Mouse (Mus musculus) thymus, adult 2 months (tissue): ENCODE results near the gene Zfp771. TPM values are rescaled to one million over a fixed set of nuclear protein-coding genes. Genes with fewer than 3 reads are reported as not detected.

Experiments used
- DNase-seq: peaks from one replicate; pipeline ENCODE4 v3.0.0; 2021
- H3K27ac ChIP-seq: fragments of 200-500 bp; 2 replicates; pipeline ENCODE4 v1.5.1; 2012; ENCODE audit warnings: low read length, control low read depth; ENCODE audit not compliant: control insufficient read depth, insufficient read depth
- H3K27me3 ChIP-seq: fragments of 200-500 bp; 2 replicates; pipeline ENCODE4 v1.6.1; 2012; ENCODE audit warnings: mild to moderate bottlenecking, low read length, moderate library complexity, mixed read lengths; ENCODE audit not compliant: control insufficient read depth, insufficient read depth
- H3K36me3 ChIP-seq: fragments of 200-500 bp; 2 replicates; pipeline ENCODE4 v1.6.1; 2012; ENCODE audit warnings: mild to moderate bottlenecking, low read length, moderate library complexity; ENCODE audit not compliant: control insufficient read depth, insufficient read depth
- H3K4me1 ChIP-seq: fragments of 200-500 bp; replicated peaks from 2 replicates; pipeline ENCODE4 v1.6.1; 2012; ENCODE audit warnings: low read length; ENCODE audit not compliant: control insufficient read depth, insufficient read depth
- H3K4me3 ChIP-seq: fragments of 200-500 bp; 2 replicates; pipeline ENCODE4 v1.5.1; 2012; ENCODE audit warnings: mild to moderate bottlenecking, low read length, control low read depth, moderate library complexity; ENCODE audit not compliant: control insufficient read depth, insufficient read depth
- CTCF ChIP-seq: fragments of 200-500 bp; IDR thresholded peaks from 2 replicates; pipeline ENCODE4 v1.5.1; 2012; ENCODE audit warnings: mild to moderate bottlenecking, control low read depth, low read length, moderate library complexity, borderline replicate concordance; ENCODE audit not compliant: control insufficient read depth, poor library complexity, insufficient read depth; ENCODE audit errors: extremely low read depth
- POLR2A ChIP-seq: fragments of 200-500 bp; IDR thresholded peaks from 2 replicates; pipeline ENCODE4 v1.6.1; 2012; ENCODE audit warnings: mild to moderate bottlenecking, low read length, control low read depth, moderate library complexity; ENCODE audit not compliant: control insufficient read depth, poor library complexity, insufficient read depth; ENCODE audit errors: extremely low read depth
- WGBS: fragments of 180-500 bp; shearing (Covaris S2); methylation state at CpG from one replicate; pipeline ENCODE4 v1.1.7; 2018; 5-methylcytosine and 5-hydroxymethylcytosine counted together
- polyA plus RNA-seq: library from polyadenylated mRNA; depleted of rRNA; stranded (reverse); fragments of >200 nt; gene quantifications from 2 replicates; pipeline ENCODE4 v1.2.3, GENCODE M21; 2012; rRNA removed

The Zfp771 gene
- 91.3 and 102 TPM in 2 replicates for polyA plus RNA-seq

DNA sequence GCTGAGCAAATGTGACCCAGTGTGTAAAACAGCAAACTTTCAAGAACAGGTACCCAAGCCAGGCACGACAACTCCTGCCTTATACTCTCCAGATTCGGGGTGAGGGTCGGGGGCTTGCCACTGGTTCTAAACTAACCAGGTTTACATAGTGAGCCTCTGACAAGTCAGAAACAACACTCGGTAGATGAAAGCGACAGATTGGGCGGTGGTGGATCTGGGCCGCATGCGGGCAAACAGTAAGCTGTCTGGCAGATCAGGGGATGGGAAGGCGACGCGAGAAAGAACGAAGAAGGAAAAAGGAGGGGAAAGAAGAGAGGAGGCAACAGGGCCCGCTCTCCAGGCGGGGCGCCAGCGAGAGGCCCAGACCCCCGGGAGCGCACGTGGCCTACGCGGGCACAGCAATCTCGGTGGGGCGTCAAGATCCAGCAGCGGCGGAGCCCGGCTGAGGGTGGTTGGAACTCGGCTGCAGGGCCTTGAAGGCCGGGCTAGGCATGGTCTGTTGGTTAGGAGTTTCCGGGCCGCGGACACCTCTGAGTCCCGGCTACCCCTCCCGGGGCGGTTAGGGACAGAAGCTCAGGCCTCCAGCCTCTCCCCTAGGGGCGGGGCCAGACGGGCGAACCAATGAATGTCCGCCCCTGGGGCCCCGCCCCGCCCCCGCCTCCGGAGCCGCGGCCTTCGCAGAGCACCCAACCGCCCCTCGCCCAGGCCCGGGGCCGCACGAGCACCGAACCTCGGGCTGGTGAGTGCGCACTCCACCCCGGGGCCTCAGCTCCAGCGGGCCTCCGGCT lies at the start of gene Zfp771:
Gene Zfp771 (plus strand): TSS at position 405 of the 788 bp plus-strand sequence.
- peak within 1 kb of the TSS; percentile 81 for H3K4me3 ChIP-seq
- 0 out of 2 replicates have a peak within 1 kb of the TSS, but pooled peaks have one; percentile 8 for H3K27ac ChIP-seq
- H3K27me3 ChIP-seq: no peaks in the 10 kb centered on the region
- under 1% methylated on average over 56 of the region's 56 CpGs for WGBS
- peak; percentile 93 for DNase-seq
- no peaks in the 10 kb centered on the region for H3K36me3 ChIP-seq
- TF ChIP-seq CTCF: 0 out of 2 replicates have a peak, but pooled peaks have one; percentile 41
- peak; percentile 71; the same call in 1 of the 2 replicates for TF ChIP-seq POLR2A
- H3K4me1 ChIP-seq: peaks cover 13% of the 10 kb centered on the region

DNA sequence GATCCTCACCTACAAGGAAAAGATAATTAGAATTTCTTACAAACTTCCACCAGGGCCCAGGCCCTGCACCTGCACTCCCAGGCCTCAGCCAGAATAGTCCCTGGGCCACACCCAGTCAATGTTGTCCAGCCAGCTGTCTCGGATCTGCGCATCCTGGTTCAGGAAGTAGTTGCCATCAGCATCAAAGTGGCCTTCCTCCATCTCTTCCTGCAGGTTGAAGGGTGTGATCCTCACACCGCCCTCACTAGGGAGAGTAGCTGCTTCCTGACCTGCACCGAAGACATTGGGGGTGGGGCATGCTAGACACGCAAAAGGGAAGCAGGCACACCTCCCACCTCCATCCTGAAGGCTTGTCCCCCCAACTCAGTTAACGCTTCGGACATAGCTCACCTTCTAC lies 49.4 kb upstream of the Zfp771 start:
- peaks cover 27% of the 10 kb centered on the region for H3K4me1 ChIP-seq
- 68% methylated on average over 7 of the region's 7 CpGs for WGBS
- H3K27ac ChIP-seq: no peak overlapping the region
- peaks cover 34% of the 10 kb centered on the region for H3K36me3 ChIP-seq
- peak overlapping the region; percentile 78 for H3K4me3 ChIP-seq
- no peak for DNase-seq
- no peaks in the 10 kb centered on the region for H3K27me3 ChIP-seq
- TF ChIP-seq POLR2A: no peak
- no peak for TF ChIP-seq CTCF

DNA sequence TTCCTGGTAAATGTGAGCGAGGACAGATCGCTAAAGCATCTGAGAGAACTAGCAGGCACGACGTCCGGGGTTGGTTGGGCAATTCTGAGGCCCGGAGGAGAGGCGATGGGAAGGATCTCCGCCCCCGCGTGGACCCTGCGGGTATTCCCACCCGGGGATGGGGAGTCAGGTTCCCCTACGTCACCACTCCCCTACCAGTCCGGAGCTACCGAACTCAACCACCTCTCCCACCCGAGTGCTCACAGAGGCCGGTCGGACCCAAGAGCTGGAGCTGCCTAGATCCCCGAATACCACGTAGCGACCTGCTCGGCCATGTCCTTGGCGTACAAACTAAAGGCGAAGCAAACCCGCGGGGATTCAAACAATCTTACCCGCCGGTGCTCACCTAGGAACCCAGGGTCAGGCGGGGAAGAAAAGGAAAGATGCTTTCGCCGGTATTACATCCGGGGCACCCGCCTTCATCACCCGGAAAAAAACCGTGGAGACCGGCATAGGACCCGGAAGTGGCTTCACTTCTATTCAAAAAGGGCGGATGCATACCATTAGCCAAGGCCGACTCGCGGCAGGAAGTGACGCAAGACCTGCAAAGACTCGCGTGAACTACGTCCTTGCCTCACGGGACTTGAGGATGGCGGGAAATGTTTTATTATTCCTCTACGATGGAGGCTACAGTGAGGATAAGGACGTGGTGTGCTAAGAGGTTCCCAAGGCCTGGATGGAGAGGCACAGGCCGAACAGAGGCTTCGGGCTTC lies 48.4 kb upstream of the Zfp771 start, which contains the start of gene Cd2bp2:
Gene Cd2bp2 (minus strand): TSS at position 507 of the 752 bp plus-strand sequence.
- H3K4me1 ChIP-seq: peaks cover 18% of the 10 kb centered on the region

DNA sequence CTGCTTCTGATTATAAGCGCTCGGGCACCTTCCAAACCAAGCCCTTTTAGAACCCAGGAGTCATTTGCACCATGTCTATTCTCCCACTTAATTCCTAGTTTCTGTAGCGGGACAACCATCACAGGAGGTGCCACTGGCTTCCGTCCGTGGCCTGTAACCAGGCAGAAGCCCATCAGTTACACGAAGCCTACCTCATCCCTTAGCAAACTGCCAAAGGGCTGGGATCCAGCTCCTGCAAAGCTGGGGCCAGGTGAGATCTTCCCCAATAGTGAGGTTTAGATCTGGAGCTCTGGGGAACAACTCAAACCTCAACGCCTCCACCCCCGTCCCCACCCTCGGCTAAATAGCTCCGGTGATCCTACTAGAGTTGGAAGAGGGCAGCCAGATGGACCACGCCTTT lies 47.6 kb upstream of the Zfp771 start:
- Histone ChIP-seq H3K27me3 (no peaks in the 10 kb centered on the region), H3K4me1 (peaks cover 17% of the 10 kb centered on the region), H3K36me3 (peaks cover 53% of the 10 kb centered on the region), H3K27ac (no peak overlapping the region), H3K4me3 (peak overlapping the region; percentile 70; the same call in 1 of the 2 replicates)
- DNase-seq: no peak
- TF ChIP-seq POLR2A: no peak
- TF ChIP-seq CTCF: no peak
- 60% methylated on average over 11 of the region's 11 CpGs for WGBS

More for the DNA sequence above, 48.4 kb upstream of the Zfp771 start, which contains the start of gene Cd2bp2:
- TF ChIP-seq POLR2A (peak; percentile 68; the same call in 1 of the 2 replicates), CTCF (peak; percentile 43; the same call in 1 of the 2 replicates)
- Histone ChIP-seq H3K27ac (peak within 1 kb of the TSS; percentile 53), H3K27me3 (no peaks in the 10 kb centered on the region), H3K36me3 (peaks cover 45% of the 10 kb centered on the region), H3K4me3 (peak within 1 kb of the TSS; percentile 78)
- under 1% methylated on average over 51 of the region's 51 CpGs for WGBS
- peak; percentile 95 for DNase-seq

DNA sequence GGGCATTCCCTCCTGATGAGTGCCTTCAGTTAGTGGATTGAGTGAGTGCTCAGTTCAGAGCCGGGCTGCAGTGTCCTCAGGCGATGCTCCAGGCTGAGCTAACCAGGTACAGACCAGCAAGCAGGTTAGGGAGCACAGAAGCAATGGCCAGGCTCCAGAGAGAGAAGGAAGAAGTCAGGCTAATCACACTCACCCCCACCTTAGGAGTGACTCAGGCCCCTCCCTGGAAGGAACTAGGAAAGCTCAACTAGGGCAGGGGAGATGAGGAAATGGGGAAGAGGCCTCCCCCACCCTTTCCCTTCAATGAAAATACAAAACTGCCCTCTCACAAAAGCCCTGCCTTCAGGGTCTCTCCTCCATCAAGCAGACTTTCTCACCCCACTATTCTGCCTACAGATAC lies 37.5 kb upstream of the Zfp771 start:
- H3K4me1 ChIP-seq: peaks cover 37% of the 10 kb centered on the region
- WGBS: 38% methylated on average over 2 of the region's 2 CpGs
- no peak for DNase-seq
- TF ChIP-seq POLR2A (no peak), CTCF (no peak)
- peak overlapping the region; percentile 15; the same call in 1 of the 2 replicates for H3K27ac ChIP-seq
- H3K27me3 ChIP-seq: no peaks in the 10 kb centered on the region
- peak overlapping the region; percentile 81 for H3K4me3 ChIP-seq
- H3K36me3 ChIP-seq: peaks cover 19% of the 10 kb centered on the region
